Mouse (Mus musculus): ENCODE measurements around the gene Ccdc96.

The Ccdc96 gene

DNA sequence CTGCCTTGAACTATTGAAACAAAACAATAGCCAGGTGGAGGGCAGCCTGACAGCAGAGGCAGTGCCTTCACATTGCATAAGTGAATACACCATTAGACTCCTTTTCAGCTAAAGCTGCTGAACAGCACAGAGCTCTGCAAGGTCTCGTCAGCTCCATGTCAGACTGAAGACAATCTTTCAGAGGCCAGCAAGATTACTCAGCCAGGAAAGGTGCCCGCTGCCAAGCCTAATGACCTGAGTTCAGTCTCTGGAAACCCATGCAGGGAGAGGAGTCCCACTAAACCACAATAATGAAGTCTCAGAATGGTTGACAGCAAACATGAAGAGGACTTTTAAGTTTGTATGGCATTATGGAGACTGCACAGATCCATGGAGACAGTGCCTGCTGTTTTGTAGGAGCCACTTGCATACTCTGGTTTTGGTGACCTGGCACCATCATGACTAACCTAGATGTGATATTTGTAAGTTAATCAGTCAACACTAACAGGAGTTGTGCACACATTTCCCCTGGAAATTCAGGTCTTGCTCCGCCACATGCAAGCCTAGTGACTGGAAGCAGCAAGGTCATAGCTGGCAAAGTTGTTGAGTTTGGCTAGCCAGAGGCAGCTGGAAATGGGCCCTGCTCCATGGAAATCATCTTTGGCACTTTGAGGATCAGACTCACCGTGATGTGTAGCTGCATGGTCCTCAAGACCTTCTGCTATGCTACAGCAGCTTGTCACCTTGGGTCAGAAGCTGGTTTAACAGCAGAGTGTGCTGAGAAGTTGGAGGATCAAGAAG lies 11.3 kb upstream of the Ccdc96 start:
- no peak for DNase-seq (ENCODE audit: inconsistent ontology term)

DNA sequence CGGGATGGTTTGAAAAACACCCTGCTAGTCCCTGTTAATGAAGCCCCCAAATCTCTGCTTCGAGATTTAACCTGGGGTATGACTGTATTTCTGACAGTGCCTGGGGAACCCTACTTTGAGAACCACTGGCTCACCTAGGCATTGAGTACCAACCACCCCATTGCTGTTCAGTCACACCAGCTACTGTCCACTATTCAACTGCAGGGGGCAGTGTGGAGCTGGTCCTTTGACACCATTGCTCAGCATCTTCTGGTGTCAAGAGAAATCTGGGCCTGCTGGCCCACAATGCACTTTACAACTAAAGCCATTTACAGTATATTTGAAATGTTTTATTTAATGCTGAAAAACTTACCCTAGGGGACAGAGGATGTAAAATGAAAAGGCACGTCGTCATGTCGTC lies 10.1 kb upstream of the Ccdc96 start:
- DNase-seq (ENCODE audit: inconsistent ontology term), result no peak

GRCm38 (mm10) chr5:36477486-36477885 lies 6.9 kb upstream of the Ccdc96 start:
- DNase-seq (ENCODE audit: inconsistent ontology term), result no peak

DNA sequence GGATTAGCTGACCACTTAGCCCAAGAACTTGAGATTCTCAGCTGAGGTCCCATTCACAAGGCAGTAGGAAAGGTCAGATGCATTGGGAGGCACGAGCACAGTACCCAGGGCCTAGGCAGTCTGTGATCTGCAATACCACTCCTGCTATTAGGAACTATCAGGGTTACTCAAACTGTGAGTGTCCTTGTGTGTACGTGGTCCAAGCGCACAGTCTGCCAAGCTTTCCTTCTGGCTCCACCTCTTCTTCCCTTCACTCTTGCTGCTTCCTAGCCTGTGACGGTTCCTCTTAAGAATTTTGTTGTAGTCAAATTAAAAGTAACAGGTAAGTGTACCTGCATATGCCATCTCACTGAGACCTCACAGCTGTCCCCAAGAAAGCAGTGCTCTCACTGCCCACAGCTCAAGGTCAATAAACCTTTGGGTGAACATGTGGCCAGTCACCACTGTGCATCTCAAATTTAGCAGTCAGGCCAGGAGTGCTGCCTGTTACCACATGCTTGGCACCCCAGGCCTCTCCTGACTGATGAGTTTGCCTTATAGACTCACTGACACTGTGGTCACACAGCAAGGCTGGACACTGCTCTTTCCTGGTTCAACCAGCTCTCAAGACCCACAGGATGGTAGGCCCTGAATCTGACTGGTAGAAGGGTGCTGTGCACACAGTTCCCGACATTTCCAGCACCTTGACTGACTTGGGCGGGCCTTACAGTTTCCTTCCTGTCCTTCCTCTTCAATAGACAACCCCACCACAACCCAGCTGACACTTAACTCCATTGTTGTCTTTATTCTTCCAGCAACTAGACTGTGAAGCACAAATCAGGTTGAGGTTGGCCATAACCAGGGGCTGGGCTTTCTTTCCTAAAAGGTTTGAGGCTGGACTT lies 5.6 kb upstream of the Ccdc96 start:
- no peak for DNase-seq (ENCODE audit: inconsistent ontology term)

DNA sequence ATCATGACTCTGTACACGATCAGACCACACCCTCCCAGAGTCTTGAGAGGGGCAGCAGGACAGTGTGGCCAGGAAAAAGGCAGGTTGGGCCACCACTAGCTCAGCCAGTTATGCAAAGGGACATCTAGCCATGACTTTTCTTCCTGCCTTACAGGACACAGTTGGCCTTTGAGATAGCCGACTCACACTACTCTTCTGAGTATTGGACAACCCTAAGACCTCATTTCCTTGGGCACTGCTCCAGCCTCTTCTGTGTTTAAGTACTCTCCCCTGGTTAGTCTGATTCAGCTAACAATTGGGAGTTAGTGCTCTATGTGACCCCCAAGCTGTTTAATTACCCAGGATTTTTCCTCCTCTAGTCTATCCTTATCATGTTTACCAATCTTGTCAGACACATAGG lies 4.7 kb upstream of the Ccdc96 start:
- DNase-seq (ENCODE audit: inconsistent ontology term), result no peak

DNA sequence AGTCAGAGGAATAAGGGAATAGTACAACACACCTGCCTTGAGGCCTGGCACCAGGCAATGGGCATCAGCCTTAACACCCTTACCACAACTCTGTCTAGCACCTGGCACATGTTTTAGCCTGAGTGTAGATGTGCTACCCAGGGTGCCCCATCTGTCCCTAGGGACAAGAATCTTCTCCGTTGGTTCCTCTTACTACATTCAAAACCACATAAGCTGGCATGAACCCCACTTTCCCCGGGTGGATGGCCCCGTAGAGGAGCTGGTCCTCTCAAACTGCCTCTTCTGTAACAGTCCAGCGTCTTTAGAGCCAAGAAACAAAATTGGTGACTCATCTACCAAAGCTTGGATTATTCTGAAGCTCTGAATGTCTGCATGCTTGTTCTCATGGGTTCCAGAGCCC lies 4.0 kb upstream of the Ccdc96 start:
- DNase-seq (ENCODE audit: inconsistent ontology term), result peak; percentile 60

DNA sequence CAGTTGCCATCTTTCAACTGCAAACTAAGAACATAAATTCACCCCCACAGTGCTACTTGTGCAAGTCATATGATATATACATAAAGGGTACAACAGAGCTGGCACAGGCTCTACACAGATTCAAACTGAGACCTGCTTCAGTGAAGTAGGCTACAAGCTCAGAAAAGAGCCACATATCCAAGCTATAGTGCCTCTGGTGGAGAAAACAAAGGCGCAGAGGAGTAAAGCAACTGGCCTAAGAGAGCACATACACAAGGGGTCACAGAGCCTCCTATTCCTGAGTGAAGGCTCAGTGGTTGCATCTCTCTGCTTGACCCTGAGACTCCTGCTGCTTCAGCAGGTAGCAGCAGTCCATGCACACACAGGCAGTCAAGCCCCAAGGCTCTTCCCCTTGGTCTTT lies 3.3 kb upstream of the Ccdc96 start:
- no peak for DNase-seq (ENCODE audit: inconsistent ontology term)

DNA sequence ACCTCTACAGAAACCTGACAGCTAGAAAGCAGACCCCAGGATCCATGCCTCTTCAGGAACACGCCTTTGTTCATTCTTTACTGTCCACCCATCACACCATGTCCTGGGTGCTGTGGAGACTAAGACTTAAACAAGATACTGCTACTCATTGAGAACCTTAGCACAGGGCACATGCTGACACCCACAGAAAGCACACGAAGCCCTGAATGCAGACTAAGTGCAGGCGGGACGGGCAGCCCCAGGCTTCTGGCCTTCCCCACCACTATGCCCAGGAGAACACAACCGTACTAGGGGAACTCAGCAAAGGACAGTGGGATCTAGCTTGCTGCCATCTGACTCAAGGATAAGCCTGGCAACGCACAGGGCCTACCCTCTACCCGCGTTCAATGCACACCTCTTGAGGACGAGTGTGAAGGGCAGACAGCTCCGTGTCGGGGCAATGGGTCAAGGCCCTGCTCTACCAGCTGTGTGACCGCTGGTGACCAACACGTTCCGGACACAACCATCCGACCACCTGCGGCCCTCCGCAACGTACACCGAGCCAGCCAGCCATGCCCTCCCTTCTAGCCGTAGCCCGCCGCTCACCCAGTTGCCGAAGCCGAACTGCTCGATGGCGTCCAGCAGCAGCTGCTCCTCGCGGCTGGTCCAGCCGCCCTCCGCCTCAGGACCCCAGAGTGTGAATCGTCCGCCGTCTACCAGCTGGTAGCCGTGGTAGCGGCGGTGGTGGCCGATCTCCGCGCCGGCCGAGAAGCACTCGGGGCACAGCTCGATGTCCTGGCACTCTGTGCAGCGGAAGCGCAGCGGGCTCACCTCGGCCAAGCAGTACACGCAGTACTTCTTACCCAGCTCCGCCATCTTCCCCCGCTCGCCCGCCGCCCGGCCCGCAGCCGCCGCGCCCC lies 936 bp upstream of the Ccdc96 start:
- DNase-seq (ENCODE audit: inconsistent ontology term), result peak; percentile 49

GRCm38 (mm10) chr5:36485306-36485705 lies 918 bp downstream of the Ccdc96 start:
- DNase-seq (ENCODE audit: inconsistent ontology term), result no peak

DNA sequence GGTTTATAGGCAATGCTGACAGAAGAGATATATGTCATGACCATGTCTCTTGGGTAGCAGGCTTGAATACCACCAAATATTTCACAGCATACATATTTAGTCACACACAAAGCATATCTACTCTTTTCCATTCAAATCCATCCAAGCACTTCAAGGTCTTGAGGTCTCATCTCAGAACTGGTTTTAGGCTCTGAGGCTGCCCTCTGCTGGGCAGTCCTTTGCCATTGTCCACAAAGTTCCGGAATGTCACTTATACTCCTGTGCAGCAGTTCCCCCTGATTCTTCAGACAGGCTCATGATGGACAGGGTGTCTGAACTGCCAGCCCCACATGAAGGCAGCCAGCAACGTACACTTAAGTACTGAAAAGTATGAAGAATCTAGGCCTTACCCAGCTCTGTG lies 4.8 kb downstream of the Ccdc96 start:
- no peak for DNase-seq (ENCODE audit: inconsistent ontology term)

DNA sequence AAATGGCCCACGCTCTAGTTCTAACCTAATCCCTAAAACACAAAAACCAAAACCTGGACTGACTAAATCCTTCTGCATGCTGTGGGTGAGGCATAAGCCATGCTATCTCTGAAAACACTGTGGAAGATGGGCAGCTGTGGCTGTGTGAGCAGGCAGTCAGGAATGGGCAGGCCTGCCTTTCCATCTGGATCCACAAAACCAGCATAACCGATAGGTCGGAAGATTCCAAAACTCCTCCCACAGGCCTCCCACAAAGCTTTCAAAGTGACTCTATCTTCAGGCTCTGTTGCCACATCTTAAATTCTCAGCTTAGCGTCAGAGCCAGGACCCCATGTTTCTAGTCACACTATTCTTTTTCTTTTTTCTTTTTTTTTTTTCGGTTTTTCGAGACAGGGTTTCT lies 9.5 kb downstream of the Ccdc96 start:
- no peak for DNase-seq (ENCODE audit: inconsistent ontology term)

DNA sequence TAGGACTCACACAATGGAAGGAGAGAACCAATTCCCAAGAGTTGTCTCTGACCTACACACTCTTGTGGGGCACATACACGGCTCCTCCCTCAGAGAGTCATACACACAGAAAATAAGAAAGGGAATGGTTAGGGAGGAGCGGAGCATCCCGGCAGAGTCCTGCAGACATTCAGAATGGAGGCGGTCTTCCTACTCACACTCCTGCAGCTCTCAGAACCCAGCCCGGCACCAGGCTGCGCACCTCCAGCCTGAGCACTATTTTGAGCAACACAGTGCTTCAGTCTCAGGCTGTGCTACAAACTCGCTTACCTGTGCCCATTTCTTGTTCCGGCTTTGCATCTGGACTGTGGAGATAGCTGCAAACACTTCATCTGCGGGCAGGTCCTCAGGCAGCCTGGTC lies 10.3 kb downstream of the Ccdc96 start:
- DNase-seq (ENCODE audit: inconsistent ontology term), result no peak

DNA sequence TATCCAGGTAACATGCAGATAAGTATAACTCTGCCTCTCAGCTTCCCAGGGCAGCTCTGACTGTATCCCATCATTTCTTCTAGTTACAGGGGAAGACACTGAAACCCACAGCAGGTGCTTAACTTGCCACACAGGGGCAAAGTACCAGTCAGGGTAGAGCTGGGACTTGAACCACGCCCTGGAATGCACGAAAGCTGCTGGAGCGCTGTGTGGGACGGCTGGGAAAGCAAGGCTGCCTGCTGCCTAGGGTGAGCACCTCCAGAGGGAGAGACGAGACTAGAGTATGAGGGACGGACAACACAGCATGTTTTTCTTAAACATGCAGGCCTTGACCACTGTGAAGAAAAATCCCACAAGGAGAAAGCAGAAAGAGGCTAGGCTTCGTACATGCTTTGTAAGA lies 20.8 kb downstream of the Ccdc96 start:
- DNase-seq (ENCODE audit: inconsistent ontology term), result no peak

DNA sequence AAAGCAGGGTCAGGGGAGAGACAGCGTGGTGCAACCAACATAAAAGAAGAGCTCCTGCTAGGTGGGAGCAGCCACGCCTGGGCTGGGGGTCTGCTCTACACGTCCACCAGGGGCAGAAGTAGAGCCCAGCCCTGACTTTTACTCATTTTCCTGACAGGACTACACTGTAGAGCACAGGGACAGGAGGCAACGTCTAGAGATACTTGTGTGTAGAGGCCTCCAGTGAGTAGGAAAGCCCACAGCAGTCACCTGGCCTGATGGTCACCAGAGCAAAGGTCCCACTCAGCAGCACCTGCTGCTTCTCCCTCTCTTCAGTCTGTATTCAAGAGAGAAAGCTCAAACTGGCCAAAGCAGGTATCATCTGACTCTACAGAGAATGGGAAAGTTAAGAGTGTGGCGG lies 21.3 kb downstream of the Ccdc96 start:
- no peak for DNase-seq (ENCODE audit: inconsistent ontology term)

- DNase-seq (ENCODE audit: inconsistent ontology term), result no peak
Observed at GRCm38 (mm10) chr5:36508351-36508750, 24.0 kb downstream of the Ccdc96 start.

DNA sequence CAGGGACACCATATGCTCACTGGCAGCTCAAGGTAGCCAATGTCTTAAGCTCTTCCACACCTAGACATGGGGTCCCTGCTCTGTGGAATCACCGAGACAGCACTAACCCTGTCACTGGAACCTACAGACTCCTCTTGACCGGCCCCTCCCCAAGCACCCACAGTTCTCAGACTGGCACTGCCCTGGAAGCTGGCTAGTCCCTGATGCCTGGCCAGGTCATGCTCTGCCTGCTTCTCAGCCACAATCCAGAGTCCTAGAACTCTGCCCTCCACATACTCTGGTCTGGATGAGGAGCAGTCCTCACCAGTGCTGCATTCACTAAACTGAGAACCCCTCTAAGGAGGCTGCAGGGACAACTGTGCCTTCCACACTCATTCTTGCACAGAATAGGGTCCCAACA lies 26.6 kb downstream of the Ccdc96 start:
- no peak for DNase-seq (ENCODE audit: inconsistent ontology term)

DNA sequence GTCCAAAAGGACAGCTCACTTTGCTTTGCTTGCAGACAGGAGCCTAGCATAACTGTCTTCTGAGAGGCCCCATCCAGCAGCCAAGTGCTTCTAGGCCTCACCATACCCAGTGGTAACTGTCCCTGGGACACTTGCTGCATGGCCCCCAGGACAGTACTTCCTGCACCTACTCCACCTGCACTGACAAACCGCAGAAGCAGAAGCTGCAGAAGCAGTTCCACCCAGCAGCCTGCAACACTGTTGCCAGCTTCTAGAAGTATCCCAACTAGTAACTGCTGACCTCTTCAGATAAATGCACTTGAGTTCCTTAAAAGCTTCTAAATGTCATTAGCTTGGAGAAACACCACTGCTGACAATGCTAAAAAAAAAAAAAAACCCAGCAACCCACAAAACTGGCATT lies 30.7 kb downstream of the Ccdc96 start:
- DNase-seq (ENCODE audit: inconsistent ontology term), result no peak

DNA sequence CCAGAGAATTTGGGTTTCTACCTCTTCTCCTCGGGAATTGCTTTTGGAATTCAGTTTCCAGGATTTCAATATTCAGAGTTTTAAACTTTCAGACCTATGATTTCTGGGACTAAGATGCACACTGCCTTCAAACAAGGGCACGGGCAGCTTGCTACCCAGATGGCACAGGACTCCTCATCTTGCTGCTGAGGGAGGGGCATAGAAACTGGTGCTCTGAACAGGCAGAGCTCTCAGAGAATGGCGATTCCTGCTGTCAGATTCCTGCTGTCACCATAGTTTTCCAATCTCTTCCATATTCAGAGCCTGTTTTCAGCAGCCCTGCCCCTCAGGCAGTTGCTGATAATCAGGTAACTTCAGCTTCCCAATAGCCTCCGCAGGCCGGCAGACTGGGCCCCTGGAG lies 31.2 kb downstream of the Ccdc96 start:
- DNase-seq (ENCODE audit: inconsistent ontology term), result no peak

GRCm38 (mm10) chr5:36517596-36517995 lies 33.2 kb downstream of the Ccdc96 start:
- DNase-seq (ENCODE audit: inconsistent ontology term), result no peak

DNA sequence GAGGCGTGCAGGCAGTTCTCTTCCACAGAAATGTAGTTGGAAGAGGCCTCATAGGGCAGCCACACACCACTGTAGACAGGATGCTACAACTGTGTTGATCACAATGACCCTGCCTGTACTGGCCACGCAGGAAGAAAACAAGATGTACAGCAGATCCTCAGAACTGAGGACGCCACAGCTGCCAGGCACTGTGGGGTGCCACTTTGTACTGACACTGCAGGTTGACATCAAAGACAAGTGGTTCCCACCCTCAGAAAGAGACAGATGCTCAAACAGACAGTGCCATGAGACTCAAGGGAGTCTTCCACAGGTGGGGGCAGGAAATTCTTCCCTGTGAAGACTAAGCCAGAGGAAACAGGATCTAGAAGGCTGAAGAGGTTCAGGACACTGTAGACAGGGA lies 35.4 kb downstream of the Ccdc96 start:
- DNase-seq (ENCODE audit: inconsistent ontology term), result no peak

- DNase-seq (ENCODE audit: inconsistent ontology term), result no peak
Observed at GRCm38 (mm10) chr5:36522782-36523181, 38.4 kb downstream of the Ccdc96 start.

DNA sequence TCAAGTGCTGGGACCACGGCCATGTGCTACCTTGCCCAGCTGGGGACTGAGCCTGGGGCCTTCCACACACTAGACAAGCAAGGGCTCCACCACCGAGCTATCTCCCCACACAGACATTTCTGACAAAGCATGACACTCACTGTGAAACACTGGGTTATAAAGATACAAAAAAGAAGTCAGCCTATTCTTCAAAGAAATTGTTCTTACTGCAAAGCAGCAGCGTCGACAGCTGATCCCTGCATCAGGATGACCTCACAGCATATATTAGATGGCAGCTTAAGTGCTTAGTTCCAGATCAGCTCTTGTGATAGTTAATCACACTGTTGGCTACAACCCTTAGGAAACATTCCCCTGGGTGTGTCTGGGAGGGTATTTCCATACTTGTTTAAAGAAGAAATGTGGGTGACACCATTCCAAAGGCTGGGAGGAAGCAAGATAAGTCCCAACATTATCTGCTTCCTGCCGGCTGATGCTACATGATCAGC lies 38.9 kb downstream of the Ccdc96 start:
- no peak for DNase-seq (ENCODE audit: inconsistent ontology term)

All from Muller cell, postnatal 12 days (primary cell).